ENCODE assay signal across 17 mouse cellular contexts in the genomic region with DNA sequence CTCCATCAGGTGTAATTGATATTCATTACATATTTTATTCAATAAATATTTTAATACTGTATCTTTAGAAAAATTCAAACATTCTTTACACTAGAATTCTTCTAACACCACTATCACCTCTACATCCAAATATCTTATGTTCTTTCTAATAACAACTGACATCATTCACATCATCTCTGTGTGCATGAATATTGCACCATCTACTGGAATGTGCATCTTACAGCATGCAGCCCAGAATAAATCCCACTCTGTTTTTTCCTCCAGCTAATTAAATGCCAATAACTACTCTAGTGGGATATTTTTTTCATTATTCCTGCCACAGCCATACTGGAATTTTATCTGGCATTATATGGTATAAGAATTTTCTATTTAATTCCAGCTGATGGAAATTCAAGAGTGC.
DNase-seq lines count a peak whose midpoint lies in the region; ATAC-seq and TF ChIP-seq lines count a peak whose summit lies in the region.
"Had no signal": no experiment of that assay in that cellular context is flagged by ENCODE, and none has a peak within 500 bp of the region (broad histone marks: within the 10 kb centered on the region; RNA-seq: fewer than 3 reads in every experiment).

No protein-coding gene starts in this region.

- no peak overlapping the region for H3K27ac ChIP-seq in heart, postnatal 0 days (ENCODE audit: low read depth)
- no peak overlapping the region for H3K27ac ChIP-seq in liver, postnatal 0 days (ENCODE audit: low read depth)
- H3K27ac ChIP-seq in CH12.LX (ENCODE audit: insufficient read depth, low read depth): no peak overlapping the region
- H3K27ac ChIP-seq: kidney, embryonic 15.5 days; limb, embryonic 15.5 days; neural tube, embryonic 15.5 days had no signal

- no peaks in the 10 kb centered on the region for H3K27me3 ChIP-seq in heart, postnatal 0 days (ENCODE audit: control insufficient read depth, insufficient read depth, low read length)
- no peaks in the 10 kb centered on the region for H3K27me3 ChIP-seq in liver, postnatal 0 days (ENCODE audit: insufficient read depth, low read length)
- H3K27me3 ChIP-seq in CH12.LX (replicated peaks): no peaks in the 10 kb centered on the region
- H3K27me3 ChIP-seq: kidney, embryonic 15.5 days; limb, embryonic 15.5 days; neural tube, embryonic 15.5 days had no signal

- H3K4me2 ChIP-seq in heart, postnatal 0 days (ENCODE audit: low read depth, low read length): no peak overlapping the region
- no peak overlapping the region for H3K4me2 ChIP-seq in liver, postnatal 0 days (ENCODE audit: low read depth, low read length)
- H3K4me2 ChIP-seq in CH12.LX (ENCODE audit: insufficient read depth, low read depth, poor library complexity, severe bottlenecking): no peak overlapping the region
- H3K4me2 ChIP-seq: kidney, embryonic 15.5 days; limb, embryonic 15.5 days; neural tube, embryonic 15.5 days had no signal

- ATAC-seq in heart, postnatal 0 days (ENCODE audit: insufficient read depth, low read depth): no peak
- no peak for ATAC-seq in liver, postnatal 0 days
- ATAC-seq: hindbrain, embryonic 16.5 days had no signal

- H3K4me1 ChIP-seq in heart, postnatal 0 days (ENCODE audit: control insufficient read depth, insufficient read depth): no peaks in the 10 kb centered on the region
- H3K4me1 ChIP-seq in liver, postnatal 0 days (ENCODE audit: insufficient read depth): no peaks in the 10 kb centered on the region
- no peaks in the 10 kb centered on the region for H3K4me1 ChIP-seq in CH12.LX (ENCODE audit: control insufficient read depth in 1 of 2, insufficient read depth in 2 of 2)
- H3K4me1 ChIP-seq: kidney, embryonic 15.5 days; limb, embryonic 15.5 days; neural tube, embryonic 15.5 days had no signal

- TF ChIP-seq RAD21 in CH12.LX (IDR thresholded peaks at IDR 0.05; ENCODE audit: low read depth, low read length): peak; percentile 20

- no peak for TF ChIP-seq POLR2A in CH12.LX (IDR thresholded peaks at IDR 0.05; ENCODE audit: low read depth, low read length)
- no peak for TF ChIP-seq POLR2A in brain, embryonic 14.5 days (IDR thresholded peaks at IDR 0.05; ENCODE audit: borderline replicate concordance, extremely low read depth, insufficient read depth, insufficient read length, poor library complexity, severe bottlenecking)

- DNase-seq in heart, postnatal 0 days (ENCODE audit: low spot score): no peak
- no peak for DNase-seq in heart, adult 9 months (ENCODE audit: low spot score in 2 of 2)
- no peak for DNase-seq in liver, postnatal 0 days
- no peak for DNase-seq in liver
- no peak for DNase-seq in CH12.LX (ENCODE audit: extremely low read depth)
- DNase-seq in brain, embryonic 14.5 days (ENCODE audit: low read depth): peak; percentile 42
- no peak for DNase-seq in cerebellum, postnatal 36 days
- no peak for DNase-seq in cerebellum, adult 11-12 months
- DNase-seq: adrenal gland, postnatal 25 days; cerebellum, postnatal 14 days; heart, adult 11 months; heart, postnatal 10 days; thymus, postnatal 14 days had no signal

- H3K4me3 ChIP-seq in heart, postnatal 0 days (ENCODE audit: low read depth, low read length): no peak overlapping the region
- H3K4me3 ChIP-seq in liver, postnatal 0 days (ENCODE audit: low read depth, low read length): no peak overlapping the region
- H3K4me3 ChIP-seq in CH12.LX (replicated peaks in 1 of 3; ENCODE audit: low read depth in 2 of 3, low read length in 2 of 3, poor library complexity in 1 of 3): no peak overlapping the region
- H3K4me3 ChIP-seq: kidney, embryonic 15.5 days; limb, embryonic 15.5 days; neural tube, embryonic 15.5 days had no signal

- H3K9ac ChIP-seq in heart, postnatal 0 days (replicated peaks; ENCODE audit: low read depth, low read length): no peak overlapping the region
- H3K9ac ChIP-seq in liver, postnatal 0 days (replicated peaks): no peak overlapping the region
- H3K9ac ChIP-seq in CH12.LX (ENCODE audit: insufficient read depth, low read depth): no peak overlapping the region
- H3K9ac ChIP-seq: kidney, embryonic 15.5 days; limb, embryonic 15.5 days; neural tube, embryonic 15.5 days had no signal

- H3K79me2 ChIP-seq in CH12.LX (replicated peaks; ENCODE audit: control insufficient read depth, extremely low read depth, insufficient read depth, poor library complexity, severe bottlenecking): no peaks in the 10 kb centered on the region

- no peaks in the 10 kb centered on the region for H3K9me3 ChIP-seq in heart, postnatal 0 days (replicated peaks; ENCODE audit: control insufficient read depth, low read length)
- no peaks in the 10 kb centered on the region for H3K9me3 ChIP-seq in liver, postnatal 0 days (ENCODE audit: low read length)
- peaks cover 16% of the 10 kb centered on the region for H3K9me3 ChIP-seq in CH12.LX (replicated peaks; ENCODE audit: low read length)
- H3K9me3 ChIP-seq: kidney, embryonic 15.5 days; limb, embryonic 15.5 days; neural tube, embryonic 15.5 days had no signal

- no peak for TF ChIP-seq EP300 in heart, postnatal 0 days (IDR thresholded peaks at IDR 0.05; ENCODE audit: low read depth)
- no peak for TF ChIP-seq EP300 in liver, postnatal 0 days (IDR thresholded peaks at IDR 0.05; ENCODE audit: low read depth)
- no peak for TF ChIP-seq EP300 in CH12.LX (IDR thresholded peaks at IDR 0.05; ENCODE audit: low read length)

- no peaks in the 10 kb centered on the region for H3K36me3 ChIP-seq in heart, postnatal 0 days (replicated peaks; ENCODE audit: control insufficient read depth, insufficient read depth, low read length)
- no peaks in the 10 kb centered on the region for H3K36me3 ChIP-seq in liver, postnatal 0 days (replicated peaks; ENCODE audit: insufficient read depth, low read length)
- no peaks in the 10 kb centered on the region for H3K36me3 ChIP-seq in CH12.LX (replicated peaks in 1 of 2; ENCODE audit: control insufficient read depth in 1 of 2, insufficient read depth in 1 of 2, low read length in 1 of 2)
- H3K36me3 ChIP-seq: kidney, embryonic 15.5 days; limb, embryonic 15.5 days; neural tube, embryonic 15.5 days had no signal

- peak; percentile 22 for TF ChIP-seq CTCF in heart, postnatal 0 days (IDR thresholded peaks at IDR 0.05; ENCODE audit: low read depth)
- TF ChIP-seq CTCF in liver, postnatal 0 days (IDR thresholded peaks at IDR 0.05; ENCODE audit: low read depth): peak; percentile 13; the same call in 1 of the 2 replicates
- TF ChIP-seq CTCF in CH12.LX (conservative IDR thresholded peaks at IDR 0.05 in 1 of 2, IDR thresholded peaks at IDR 0.05 in 1 of 2; ENCODE audit: low read depth in 2 of 2, low read length in 2 of 2): peak in 1 of 2 experiments; percentile 6; a peak in 1 of 4 replicates
- TF ChIP-seq CTCF in brain, embryonic 14.5 days (IDR thresholded peaks at IDR 0.05; ENCODE audit: borderline replicate concordance, extremely low read depth, insufficient read depth, insufficient read length): no peak

- in situ Hi-C loops in CH12.LX (cut with MboI; ENCODE audit: low pct_ligation_motif_present, low pct_unique_long_range_greater_than_20kb, low sequenced_read_pairs): no loop called here

- dilution Hi-C loops in CH12.LX (cut with MboI; ENCODE audit: extremely low pct_ligation_motif_present, extremely low pct_unique_long_range_greater_than_20kb, low sequenced_read_pairs): no loop called here

TF ChIP-seq in CH12.LX, 34 proteins besides CTCF, POLR2A, EP300 and RAD21:
- TF ChIP-seq ZC3H11A (IDR thresholded peaks at IDR 0.05; ENCODE audit: low read depth, low read length) (no peak), BHLHE40 (IDR thresholded peaks at IDR 0.05; ENCODE audit: low read depth, low read length) (no peak), JUN (IDR thresholded peaks at IDR 0.05; ENCODE audit: insufficient read depth, low read depth, low read length) (no peak), MAX (IDR thresholded peaks at IDR 0.05; ENCODE audit: low read length) (no peak), RCOR1 (conservative IDR thresholded peaks at IDR 0.05; ENCODE audit: low read depth, low read length) (no peak), NELFE (IDR thresholded peaks at IDR 0.05; ENCODE audit: low read depth, low read length) (no peak), CHD2 (IDR thresholded peaks at IDR 0.05; ENCODE audit: low read length) (no peak), TCF12 (IDR thresholded peaks at IDR 0.05; ENCODE audit: low read depth, low read length) (no peak), SIN3A (IDR thresholded peaks at IDR 0.05; ENCODE audit: low read length) (no peak), MAFK (IDR thresholded peaks at IDR 0.05; ENCODE audit: insufficient replicate concordance, low read length) (no peak), MXI1 (IDR thresholded peaks at IDR 0.05; ENCODE audit: low read depth, low read length) (no peak), CHD1 (IDR thresholded peaks at IDR 0.05; ENCODE audit: low read depth, low read length) (no peak)
